Mouse (Mus musculus): ENCODE measurements around the gene Card9. TPM values are rescaled to one million over a fixed set of nuclear protein-coding genes. Genes with fewer than 3 reads are reported as not detected.

Gene Card9
- total RNA-seq, 2 experiments from 2014 or later = 1.6 to 2.1 TPM

Other genes with a start within 250 kb of the Card9 start
- 10 to 100 TPM; 60.6 to 66.8 TPM for gene Nacc2, start 237.7 kb downstream of the Card9 start, total RNA-seq (2021)
- gene Lhx3, start 152.6 kb downstream of the Card9 start, total RNA-seq (2021) = not detected
- gene Qsox2, start 123.4 kb downstream of the Card9 start, total RNA-seq (2021) = 10 to 100 TPM; 25.6 to 26.2 TPM
- under 1 TPM; 0.65 to 0.71 TPM for gene Ccdc187, start 66.4 kb downstream of the Card9 start, total RNA-seq (2021)
- gene Gpsm1, start 45.4 kb downstream of the Card9 start, total RNA-seq (2021) = 10 to 100 TPM; 34.5 to 41.8 TPM
- 10 to 100 TPM; 25.7 to 26.5 TPM for gene Dnlz, start 8.8 kb downstream of the Card9 start, total RNA-seq (2021)
- 10 to 100 TPM; 65.3 to 72.3 TPM for gene Snapc4, start 19.7 kb upstream of the Card9 start, total RNA-seq (2021)
- gene Entr1, start 28.4 kb upstream of the Card9 start, total RNA-seq (2021) = 100 to 1,000 TPM; 151 to 165 TPM
- 10 to 100 TPM; 86.5 to 93.6 TPM for gene Pmpca, start 28.4 kb upstream of the Card9 start, total RNA-seq (2021)
- 10 to 100 TPM; 21.1 to 22.1 TPM for gene Inpp5e, start 48.3 kb upstream of the Card9 start, total RNA-seq (2021)
- 10 to 100 TPM; 52.9 to 57.5 TPM for gene Sec16a, start 84.3 kb upstream of the Card9 start, total RNA-seq (2021)
- gene Notch1, start 155.7 kb upstream of the Card9 start, total RNA-seq (2021) = 10 to 100 TPM; 30.4 to 31.4 TPM
- gene Egfl7, start 219.1 kb upstream of the Card9 start, total RNA-seq (2021) = 10 to 100 TPM; 55.1 to 56.1 TPM
- gene Gm20532, start 225.7 kb upstream of the Card9 start, total RNA-seq (2021) = not detected
- gene Agpat2, start 243.5 kb upstream of the Card9 start, total RNA-seq (2021) = 1 to 10 TPM; 1.3 to 2.3 TPM